Mouse (Mus musculus) megakaryocyte-erythroid progenitor cell, adult 5-6 weeks (primary cell): ENCODE measurements at regions not wholly inside any gene's neighbourhood (a gene's known extent, or its start where the extent isn't known, plus 50 kb on each side); places are given as distances from the start of the nearest gene placed in this dataset.

Experiments
- ATAC-seq: replicated peaks from 2 replicates; pipeline ENCODE4 v1.8.0; 2016; ENCODE audit warnings: mild to moderate bottlenecking, inconsistent platforms; ENCODE audit not compliant: severe bottlenecking, poor library complexity, low FRiP score, low TSS enrichment

DNA sequence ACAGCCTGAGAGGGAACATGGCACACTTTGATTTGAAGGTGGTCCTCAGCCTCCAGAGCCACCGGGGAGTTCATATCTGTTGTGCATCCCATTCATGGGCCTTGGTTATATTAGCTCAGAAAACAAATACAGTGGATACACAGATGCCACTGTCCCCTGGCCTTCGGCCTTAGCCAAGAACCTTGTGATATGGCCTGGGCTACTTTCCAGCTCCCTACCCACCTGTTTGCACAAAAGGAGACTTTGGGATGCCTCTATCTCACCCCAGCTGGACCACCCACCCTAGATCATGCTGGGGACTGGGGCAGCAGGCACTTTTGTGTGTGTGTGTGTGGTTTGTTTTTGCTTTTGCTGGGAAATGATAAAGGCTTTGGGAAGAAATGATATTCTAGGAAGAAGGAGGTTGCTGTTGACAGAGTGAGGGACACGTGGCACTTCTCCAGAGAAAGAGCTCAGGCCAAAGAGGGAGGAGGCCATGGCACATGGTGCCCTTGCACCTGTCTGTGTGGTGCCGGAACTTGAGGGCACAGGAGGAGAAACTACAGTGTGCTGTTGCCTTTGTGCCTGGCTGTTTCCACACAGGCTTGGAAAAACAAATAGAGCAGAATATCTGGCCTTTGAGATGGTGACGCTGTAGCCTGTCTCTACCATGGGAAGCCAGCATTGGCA, 135.6 kb upstream of the Id2 start:
- no peak for ATAC-seq

DNA sequence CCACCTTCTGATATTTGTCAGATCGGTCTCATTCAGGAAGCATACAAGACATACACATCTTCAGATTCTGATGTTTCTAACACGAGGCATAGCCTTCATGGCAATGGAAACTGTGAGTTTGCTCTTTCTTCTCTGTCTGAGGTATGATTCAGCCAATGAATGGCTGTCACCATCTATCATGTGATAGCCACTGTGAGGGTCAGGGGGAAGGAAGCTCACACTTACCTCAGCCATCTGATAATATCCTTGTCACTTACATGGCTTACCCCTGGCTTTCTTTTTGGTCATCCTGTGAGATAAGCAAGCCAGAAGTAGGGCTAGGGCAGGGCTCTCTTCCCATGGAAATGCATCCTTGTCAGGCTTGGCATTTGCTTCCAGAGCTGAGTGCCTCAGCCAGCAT, 131.8 kb upstream of the Id2 start:
- no peak for ATAC-seq

DNA sequence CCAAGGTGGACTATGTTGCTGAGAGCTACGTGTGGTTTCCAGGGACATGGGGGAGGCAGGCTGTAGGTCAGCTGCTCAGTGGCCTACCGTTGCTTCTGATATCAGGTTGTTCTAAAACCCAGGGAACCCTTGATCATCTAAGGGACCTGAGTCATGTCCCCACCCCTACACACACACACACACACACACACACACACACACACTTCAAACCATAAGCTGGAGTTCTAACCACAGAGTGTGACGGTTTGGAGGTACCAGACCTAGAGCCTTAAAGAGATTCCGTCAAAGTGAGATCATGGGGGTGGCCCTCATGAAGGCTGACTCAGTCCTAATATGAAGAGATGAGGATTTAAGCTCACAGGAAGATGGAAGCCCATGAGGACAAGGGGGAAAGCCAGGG, 130.8 kb upstream of the Id2 start:
- no peak for ATAC-seq

DNA sequence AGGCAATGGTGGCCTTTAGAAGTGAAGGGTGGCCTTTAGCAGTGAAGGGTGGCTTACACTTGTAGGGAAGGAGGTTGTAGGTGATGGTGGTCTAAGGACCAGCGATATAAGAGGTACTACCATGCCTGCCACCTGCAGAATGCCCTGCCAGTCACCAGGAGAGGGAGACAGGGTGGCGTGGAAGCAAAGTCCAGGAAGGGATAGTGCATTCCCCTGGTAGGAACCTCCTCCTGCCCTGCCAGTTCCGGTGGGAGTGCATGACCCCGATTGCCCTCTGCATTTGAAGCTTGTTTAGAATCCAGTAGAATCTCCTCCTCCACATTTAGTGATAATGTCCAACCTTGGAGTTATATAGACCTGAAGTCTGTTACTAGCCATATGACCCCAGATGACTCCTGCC, 127.7 kb upstream of the Id2 start:
- no peak for ATAC-seq

DNA sequence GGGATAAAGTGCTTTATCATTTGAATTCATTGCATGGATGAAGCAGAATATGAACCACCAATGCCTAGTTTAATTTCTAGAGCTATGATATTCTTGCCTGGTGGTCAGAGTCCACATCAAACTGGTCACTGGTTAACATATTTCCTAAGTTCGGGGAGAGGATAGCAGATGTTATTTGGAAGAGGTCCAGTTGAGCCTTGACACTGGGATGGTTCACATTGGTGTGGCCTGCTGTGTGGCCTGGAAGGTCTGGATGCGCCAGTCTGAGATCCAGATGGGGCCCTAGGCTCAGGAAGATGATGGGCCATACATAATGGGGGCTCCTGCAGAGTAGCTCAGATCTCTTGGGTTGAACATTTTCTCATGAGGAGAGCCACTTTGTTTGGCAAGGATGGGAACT, 127.3 kb upstream of the Id2 start:
- ATAC-seq, result no peak

DNA sequence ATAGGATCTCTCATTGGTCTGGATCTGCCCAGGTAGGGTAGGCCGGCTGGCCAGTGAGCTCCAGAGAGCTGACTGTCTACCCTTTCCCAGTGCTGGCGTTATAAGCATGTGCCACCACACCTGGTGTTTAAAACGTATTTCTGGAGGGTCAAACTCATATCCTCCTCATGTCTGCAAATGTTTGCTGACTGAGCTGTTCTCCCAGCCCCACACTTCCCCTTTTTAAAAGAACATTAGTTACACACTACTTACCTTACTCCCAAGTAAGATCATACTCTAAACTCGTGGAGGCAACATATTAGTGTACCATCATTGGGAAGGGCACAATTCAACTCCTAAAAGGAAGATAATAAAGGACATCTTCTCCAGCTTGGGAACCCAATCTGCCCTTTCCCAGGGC, 126.6 kb upstream of the Id2 start:
- ATAC-seq, result no peak

DNA sequence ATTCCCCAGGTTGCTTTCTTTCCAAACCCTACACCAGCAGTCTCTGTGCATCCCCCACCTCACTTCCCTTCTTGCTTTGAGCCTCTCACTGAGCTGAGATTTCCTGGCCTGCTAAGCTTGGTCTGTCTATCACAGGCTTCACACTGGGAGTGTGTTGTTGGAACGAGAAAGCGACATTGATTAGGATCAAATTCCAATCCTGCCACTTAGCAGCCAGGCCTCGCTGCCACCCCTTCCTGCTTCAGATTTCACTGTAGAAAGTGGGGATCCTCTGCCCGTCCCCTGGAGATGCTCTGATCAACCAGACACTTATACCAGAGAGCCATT, 123.8 kb upstream of the Id2 start:
- no peak for ATAC-seq

DNA sequence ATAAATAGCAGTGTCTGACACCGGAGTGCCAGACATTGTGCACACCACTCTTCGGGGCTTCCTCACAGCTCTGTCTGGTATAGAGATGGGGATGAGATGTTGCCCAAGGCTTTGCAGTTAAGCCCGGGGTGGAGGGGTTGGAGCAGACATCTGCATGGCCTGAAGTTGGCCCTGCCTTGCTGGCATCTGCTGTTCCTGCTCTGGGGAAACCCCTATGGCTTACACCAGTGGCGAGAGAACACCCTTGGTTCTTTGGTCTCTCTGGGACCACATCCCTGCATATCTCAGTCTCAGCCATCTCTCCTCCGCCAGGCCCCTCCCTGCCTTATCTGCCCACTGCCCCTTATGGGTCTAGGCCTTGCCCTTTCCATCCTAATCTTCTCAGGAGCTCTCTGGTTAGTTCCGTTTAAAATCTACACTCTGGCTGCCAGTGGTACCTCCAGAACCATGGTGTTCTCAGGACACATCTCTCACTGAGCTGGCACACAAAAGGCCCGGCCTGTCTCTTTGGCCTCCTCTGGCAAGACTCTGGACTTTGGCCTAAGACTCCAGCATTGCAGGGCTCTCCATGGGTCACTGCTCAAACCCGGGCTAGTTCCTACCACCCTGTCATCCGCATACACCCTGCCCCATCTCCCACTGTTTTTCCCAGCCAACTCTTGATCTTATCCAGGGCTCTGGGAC, 123.3 kb upstream of the Id2 start:
- ATAC-seq, result peak; percentile 58

DNA sequence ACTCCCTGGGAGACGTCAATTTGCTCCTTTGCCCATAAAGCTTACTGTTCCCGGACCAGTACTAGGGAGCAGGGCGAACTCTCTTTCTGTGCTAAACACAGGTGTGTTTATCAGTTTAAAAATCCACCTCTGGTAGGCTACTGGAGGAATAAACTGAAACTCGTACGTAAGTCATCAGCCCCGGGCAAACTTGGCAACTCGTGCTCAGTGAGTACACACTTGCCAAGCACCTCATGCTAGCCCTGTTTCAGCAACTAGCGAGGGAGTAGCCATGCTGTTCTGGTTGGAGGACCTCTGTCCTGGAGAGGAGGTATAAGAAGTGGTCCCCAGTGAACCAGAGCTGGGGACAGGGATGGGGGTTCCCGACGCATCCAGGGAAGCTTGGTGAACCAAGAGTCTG, 122.6 kb upstream of the Id2 start:
- no peak for ATAC-seq

DNA sequence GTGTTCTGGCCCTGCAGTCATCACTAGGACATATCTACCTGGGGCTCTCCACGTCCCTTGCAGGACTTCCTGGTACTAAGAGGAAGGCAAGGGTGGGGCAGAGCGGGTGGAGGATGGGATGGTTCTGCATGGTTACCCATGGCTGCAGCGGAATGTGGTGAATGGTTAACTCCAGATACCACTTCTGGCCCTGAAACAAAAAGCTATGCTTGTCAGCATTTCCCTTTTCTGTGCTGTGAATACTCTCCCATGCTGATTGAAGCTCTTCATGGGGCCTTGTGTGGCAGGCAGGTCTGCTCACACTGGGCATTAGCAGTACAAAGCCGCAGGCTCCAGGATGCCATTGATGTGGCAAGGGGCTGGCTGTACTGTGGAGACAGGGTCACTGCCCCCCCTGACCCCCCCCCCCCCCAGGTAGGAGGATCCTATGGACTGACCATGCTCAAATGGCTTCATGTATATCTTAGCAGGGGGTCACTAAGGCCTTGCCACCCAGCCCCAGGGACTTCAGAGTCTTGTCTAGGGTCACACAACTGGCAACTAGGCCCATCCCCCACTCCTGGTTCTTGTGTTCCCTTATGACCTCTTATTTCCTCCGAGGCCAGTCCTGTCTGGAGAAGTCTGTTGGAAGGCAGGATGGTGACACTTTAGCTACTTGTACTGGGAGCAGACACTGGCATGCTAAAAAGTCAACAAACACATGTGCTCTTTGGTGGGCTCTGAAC, 120.0 kb upstream of the Id2 start:
- peak; percentile 34 for ATAC-seq

DNA sequence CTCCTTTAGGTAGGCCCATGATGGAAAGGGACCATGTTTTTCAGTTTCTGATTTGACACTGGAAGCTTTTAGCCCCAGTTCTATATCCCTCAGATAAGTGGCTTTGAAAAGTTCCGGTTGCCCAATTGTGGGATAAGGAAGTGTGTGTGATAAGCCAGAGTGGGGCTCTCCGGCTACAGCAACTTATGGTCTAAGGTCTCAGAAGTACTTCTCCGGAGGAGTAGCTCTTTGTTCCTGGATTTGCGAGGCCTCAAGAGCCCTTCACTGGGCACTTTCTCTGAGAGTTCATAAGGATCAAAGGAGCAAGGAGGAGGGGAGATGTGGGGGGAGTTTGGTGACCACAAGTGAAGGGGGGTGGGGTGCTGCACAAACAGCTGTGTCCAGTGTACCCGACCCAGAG, 118.3 kb upstream of the Id2 start:
- ATAC-seq, result no peak

DNA sequence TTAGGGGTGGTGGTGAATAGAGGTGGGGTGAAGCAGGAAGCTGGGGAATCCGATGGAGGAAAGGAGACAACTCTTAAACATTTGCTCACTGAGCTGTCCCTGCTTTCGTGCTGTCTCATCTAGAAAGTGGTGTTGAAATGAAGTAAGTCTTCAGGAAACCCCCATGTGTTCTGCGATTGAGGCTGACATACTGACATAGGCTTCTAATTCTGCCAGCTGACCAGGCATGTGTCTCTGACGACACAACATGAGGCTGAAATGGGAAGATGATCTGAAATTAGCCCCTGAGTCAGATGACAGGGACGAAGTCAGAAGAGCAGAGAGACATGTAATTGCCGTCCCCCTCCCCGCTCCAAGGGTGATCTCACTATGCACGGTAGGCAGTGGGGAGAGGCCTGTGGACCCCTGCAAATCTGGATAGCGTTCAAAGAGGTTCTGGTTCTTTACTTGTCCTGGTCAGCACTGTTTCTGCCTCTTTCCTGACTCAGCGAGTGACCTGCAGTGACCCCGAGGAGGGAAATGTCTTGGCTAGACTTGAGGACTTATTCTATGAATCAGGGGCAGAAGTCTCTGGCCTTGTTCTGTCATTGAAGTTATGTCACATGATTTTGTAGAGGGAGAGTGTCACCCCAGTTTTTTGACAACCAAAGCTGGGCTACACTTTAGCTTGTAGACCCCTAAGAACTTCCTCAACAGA, 117.0 kb upstream of the Id2 start:
- ATAC-seq, result no peak

DNA sequence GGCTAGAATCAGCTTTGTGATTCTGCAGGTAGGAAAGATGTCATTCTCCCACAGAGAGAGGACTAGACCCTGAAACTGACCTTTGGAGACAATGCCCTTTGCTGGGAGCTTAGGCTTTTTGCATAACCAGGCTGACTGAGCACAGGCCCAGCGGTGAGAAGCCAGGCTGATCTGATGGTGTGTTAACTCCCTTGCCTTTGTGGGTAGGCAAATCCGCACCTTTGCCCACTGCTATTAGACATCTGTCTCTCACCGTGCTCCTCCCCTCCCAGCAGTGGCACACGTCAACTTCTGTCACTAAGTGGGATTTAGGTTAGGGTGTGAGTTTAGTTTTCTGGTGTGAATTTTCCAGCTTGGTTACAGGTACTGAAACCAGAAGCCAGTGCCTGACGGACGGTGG, 114.4 kb upstream of the Id2 start:
- ATAC-seq, result no peak

DNA sequence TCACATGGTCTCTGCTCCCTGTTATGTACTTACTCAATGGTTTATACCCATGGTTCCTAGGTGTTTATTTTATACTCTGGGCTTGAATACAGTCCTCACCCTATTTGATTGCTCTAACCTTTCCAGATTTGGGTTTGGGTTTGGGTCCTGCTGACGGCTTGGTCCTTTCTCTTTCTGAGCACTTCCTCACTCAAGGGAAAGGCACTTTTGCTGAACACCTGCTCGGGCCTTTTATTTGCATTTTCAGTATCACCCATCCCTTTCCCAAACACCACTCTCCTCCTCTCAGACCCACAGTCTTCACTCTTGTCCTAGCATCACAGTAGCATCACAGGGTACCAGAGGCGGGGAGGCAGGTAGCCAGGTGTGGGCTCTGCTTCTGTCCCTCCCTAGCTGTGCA, 113.7 kb upstream of the Id2 start:
- no peak for ATAC-seq

DNA sequence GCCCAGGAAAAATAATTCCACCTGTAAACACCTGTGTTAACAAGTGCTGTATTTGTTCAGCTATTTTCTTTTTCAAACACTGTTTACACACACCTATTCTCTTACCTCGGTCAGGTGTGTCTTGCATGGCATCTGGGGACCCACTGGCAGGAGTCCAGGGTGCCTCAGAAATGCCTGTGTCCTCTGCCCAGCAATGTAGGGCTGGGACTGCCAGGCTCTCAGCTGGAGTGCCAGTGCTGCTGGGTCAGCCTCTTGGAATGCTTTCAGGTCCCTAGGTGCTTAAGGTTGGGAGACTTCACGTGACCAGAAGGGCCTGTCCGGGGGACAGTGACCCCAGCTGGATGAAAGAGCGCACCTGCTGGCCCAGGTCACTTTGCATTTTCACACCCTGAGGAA, 112.4 kb upstream of the Id2 start:
- no peak for ATAC-seq

DNA sequence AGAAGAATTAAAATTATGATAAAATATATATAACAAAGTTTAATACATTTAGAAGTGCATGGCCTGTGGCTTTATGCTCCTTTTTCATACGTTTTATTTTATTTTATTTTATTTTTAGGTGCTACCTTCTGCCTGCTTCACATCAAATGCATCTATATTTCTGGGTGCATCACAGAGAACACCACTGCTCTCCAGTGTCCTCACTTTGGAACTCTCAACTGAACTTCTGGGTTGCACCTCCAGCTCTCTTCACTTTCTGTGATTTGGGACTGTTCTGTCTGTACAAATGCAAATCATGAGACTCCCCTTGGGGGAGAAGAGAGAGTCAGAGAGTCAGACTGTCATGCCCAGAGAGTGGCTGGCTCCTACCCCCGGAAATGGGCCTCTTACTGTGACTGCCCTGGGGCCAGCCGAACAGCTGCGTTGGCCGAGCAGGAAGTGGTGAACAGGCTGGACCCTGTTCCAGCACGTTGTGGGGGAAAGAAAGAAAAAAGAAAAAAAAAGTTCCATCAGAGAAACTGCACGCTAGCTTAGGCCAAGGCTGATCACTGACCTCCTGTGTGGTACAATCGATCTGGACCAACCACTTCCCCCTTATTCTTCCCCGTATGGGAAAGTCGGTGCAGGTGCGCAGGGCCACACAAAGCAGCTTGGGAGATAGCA, 111.9 kb upstream of the Id2 start:
- no peak for ATAC-seq

DNA sequence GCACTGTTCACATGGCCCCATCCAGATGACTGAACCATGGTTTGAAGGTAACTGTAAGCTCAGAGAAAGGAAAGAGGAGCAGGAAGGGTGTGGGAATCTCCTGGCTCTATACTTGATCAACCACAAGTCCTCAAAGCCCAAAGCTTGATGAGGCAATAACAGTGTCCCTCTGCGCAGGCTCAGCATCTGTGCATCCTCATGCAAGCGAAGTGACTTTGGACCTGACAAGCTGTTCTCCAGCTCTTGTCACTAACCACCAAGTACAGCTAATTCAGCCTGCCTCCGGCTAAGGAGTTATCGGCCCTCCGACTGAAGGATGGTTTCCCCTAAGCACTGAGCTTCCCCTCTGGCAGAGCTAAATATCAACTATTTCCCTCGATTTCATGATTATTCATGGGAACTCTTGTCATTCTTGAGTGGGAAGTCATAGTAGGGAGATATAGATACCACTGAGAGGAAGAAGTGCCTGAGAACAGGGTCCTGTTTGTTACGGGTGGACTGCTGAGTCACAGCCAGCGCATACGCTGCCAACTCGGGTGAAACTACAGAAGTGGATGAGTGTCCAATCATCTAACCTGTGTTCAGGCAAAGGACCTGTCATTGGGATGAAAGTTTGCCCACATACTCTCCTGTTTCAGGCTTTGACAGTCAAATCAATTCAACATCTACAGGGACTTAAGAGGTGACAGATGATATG, 106.6 kb upstream of the Id2 start:
- ATAC-seq, result peak; percentile 71

DNA sequence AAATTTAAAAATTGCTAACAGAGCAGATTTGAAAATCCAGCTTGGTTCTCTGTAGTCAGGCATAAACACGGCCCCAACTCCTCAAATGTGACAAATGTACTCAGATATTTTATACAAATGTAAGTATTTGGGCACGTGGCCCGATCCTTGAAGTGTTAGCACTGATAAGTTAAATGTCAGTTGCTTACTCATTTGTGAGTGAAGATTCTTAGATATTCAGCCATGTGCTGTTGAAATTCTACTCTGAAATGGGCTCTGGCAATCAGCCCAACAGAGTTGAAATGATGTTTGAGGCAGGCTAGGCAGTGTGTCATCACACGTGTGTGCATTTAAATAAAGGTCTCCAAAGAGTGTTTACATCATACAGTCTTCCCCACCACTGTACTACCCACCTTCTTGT, 103.2 kb upstream of the Id2 start:
- ATAC-seq, result no peak

DNA sequence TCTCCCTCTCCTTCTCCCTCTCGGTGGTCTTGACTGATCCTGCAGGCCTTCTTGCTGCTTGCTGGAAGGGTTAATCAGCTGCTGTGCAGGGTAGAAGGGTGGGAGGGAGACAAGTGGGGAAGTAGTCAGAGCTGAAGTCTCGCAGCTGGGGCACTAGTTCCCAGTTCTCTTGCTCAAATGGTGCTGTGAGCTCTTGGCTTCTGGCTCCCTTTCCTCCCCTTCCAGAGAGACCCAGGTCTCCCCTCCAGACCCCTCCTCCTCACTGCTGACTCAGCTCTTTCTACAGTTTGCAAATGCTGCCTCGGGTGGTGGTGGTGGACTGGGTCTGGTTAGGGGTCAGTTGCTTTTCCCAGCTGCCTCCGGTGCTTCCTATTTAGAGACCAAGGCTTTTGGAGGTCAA, 100.8 kb upstream of the Id2 start:
- no peak for ATAC-seq
